Mouse (Mus musculus) liver, postnatal 0 days (tissue): ENCODE measurements around the gene Slc26a10.

Source experiments
- CTCF ChIP-seq: sonication (generic); IDR thresholded peaks from 2 replicates; pipeline ENCODE4 v1.5.1; 2016; ENCODE audit warnings: antibody characterized with exemption, low read depth
- EP300 ChIP-seq: IDR thresholded peaks from 2 replicates; pipeline ENCODE4 v1.6.1; 2016; ENCODE audit warnings: antibody characterized with exemption, low read depth, mild to moderate bottlenecking

GRCm38 (mm10) chr10:127214422-127214803 is 34.0 kb upstream of the Slc26a10 start:
- TF ChIP-seq EP300 = no peak
- no peak for TF ChIP-seq CTCF
